Comparison of ENCODE assay signal across 24 mouse cellular contexts in genomic region chr17:27873583-27873982, GRCm38 (mm10). TPM values are rescaled to one million over a fixed set of nuclear protein-coding genes. Genes with fewer than 3 reads are reported as not detected.
DNase-seq lines count a peak whose midpoint lies in the region; ATAC-seq and TF ChIP-seq lines count a peak whose summit lies in the region.
"Had no signal": no experiment of that assay in that cellular context is flagged by ENCODE, and none has a peak within 500 bp of the region (broad histone marks: within the 10 kb centered on the region; RNA-seq: fewer than 3 reads in every experiment).

No protein-coding gene starts in this region.

- peaks cover 37% of the 10 kb centered on the region for H3K4me1 ChIP-seq in liver, embryonic 13.5 days (replicated peaks)
- peaks cover 33% of the 10 kb centered on the region for H3K4me1 ChIP-seq in liver, embryonic 12.5 days
- peaks cover 22 to 24% of the 10 kb centered on the region in 2 experiments for H3K4me1 ChIP-seq in MEL (ENCODE audit: control insufficient read depth in 1 of 2, insufficient read depth in 2 of 2, low read length in 2 of 2)
- H3K4me1 ChIP-seq: embryonic facial prominence, embryonic 13.5 days; embryonic facial prominence, embryonic 15.5 days; forebrain, embryonic 10.5 days; forebrain, embryonic 12.5 days had no signal

- no peak for TF ChIP-seq POLR2A in MEL (IDR thresholded peaks at IDR 0.05; ENCODE audit: control insufficient read depth in 1 of 2, insufficient read depth in 1 of 2, low read depth in 1 of 2, low read length in 2 of 2, poor library complexity in 1 of 2)

- WGBS in liver, embryonic 13.5 days (ENCODE audit: insufficient replicate concordance) = 58% methylated on average over 3 of the region's 3 CpGs
- WGBS in liver, embryonic 12.5 days (ENCODE audit: insufficient replicate concordance) = 68% methylated on average over 3 of the region's 3 CpGs

- peak; percentile 45 to 74; a peak in 3 of 4 replicates for TF ChIP-seq EP300 in MEL (IDR thresholded peaks at IDR 0.05; ENCODE audit: low read depth in 1 of 2, low read length in 2 of 2)

- H3K27ac ChIP-seq in liver, embryonic 13.5 days = 0 out of 2 replicates have a peak overlapping the region, but pooled peaks have one; percentile 32
- H3K27ac ChIP-seq in liver, embryonic 12.5 days = no peak overlapping the region
- H3K27ac ChIP-seq in MEL (ENCODE audit: control insufficient read depth, low read depth, low read length) = peak overlapping the region; percentile 67
- H3K27ac ChIP-seq: embryonic facial prominence, embryonic 13.5 days; embryonic facial prominence, embryonic 15.5 days; forebrain, embryonic 10.5 days; forebrain, embryonic 12.5 days had no signal

- H3K79me2 ChIP-seq in MEL (ENCODE audit: control insufficient read depth, insufficient read depth, low read length, poor library complexity) = peaks cover 27% of the 10 kb centered on the region

- no peak overlapping the region for H3K9ac ChIP-seq in liver, embryonic 13.5 days
- H3K9ac ChIP-seq in liver, embryonic 12.5 days = no peak overlapping the region
- no peak overlapping the region for H3K9ac ChIP-seq in MEL (ENCODE audit: control insufficient read depth, low read depth, low read length, poor library complexity, severe bottlenecking)
- H3K9ac ChIP-seq: embryonic facial prominence, embryonic 15.5 days; forebrain, embryonic 12.5 days had no signal

- no peak for ATAC-seq in liver, embryonic 13.5 days (ENCODE audit: low read depth)
- no peak for ATAC-seq in liver, embryonic 12.5 days
- ATAC-seq: activated CD4-positive, CD25-positive, alpha-beta regulatory T cell, adult 4 months; forebrain, embryonic 14.5 days; forebrain, embryonic 16.5 days; Patski had no signal

- H3K36me3 ChIP-seq in liver, embryonic 13.5 days = peaks cover 9% of the 10 kb centered on the region; the same call in 1 of the 2 replicates
- H3K36me3 ChIP-seq in liver, embryonic 12.5 days = peaks cover 25% of the 10 kb centered on the region
- peaks cover 14 to 29% of the 10 kb centered on the region in 2 experiments for H3K36me3 ChIP-seq in MEL (ENCODE audit: control insufficient read depth in 1 of 2, insufficient read depth in 2 of 2, low read length in 2 of 2)
- H3K36me3 ChIP-seq: forebrain, embryonic 12.5 days had no signal

- H3K9me3 ChIP-seq in liver, embryonic 13.5 days (replicated peaks) = no peaks in the 10 kb centered on the region
- no peaks in the 10 kb centered on the region for H3K9me3 ChIP-seq in liver, embryonic 12.5 days (replicated peaks)
- no peaks in the 10 kb centered on the region for H3K9me3 ChIP-seq in MEL (replicated peaks; ENCODE audit: insufficient read depth, low read length)
- H3K9me3 ChIP-seq: embryonic facial prominence, embryonic 13.5 days; embryonic facial prominence, embryonic 15.5 days; forebrain, embryonic 10.5 days; forebrain, embryonic 12.5 days had no signal

- H3K4me3 ChIP-seq in liver, embryonic 13.5 days (replicated peaks) = no peak overlapping the region
- H3K4me3 ChIP-seq in liver, embryonic 12.5 days = no peak overlapping the region
- H3K4me3 ChIP-seq in MEL (ENCODE audit: control insufficient read depth in 1 of 2, insufficient read depth in 1 of 2, low read depth in 2 of 2, low read length in 2 of 2) = 0 out of 4 replicates have a peak overlapping the region, but pooled peaks of 1 of the 2 experiments have one; percentile 40
- H3K4me3 ChIP-seq: embryonic facial prominence, embryonic 13.5 days; embryonic facial prominence, embryonic 15.5 days; erythroblast, embryonic 14.5 days; forebrain, embryonic 10.5 days; forebrain, embryonic 12.5 days had no signal

- no peak for TF ChIP-seq CTCF in MEL (IDR thresholded peaks at IDR 0.05 in 2 of 3, conservative IDR thresholded peaks at IDR 0.05 in 1 of 3; ENCODE audit: control insufficient read depth in 1 of 3, insufficient read depth in 1 of 3, low read depth in 2 of 3, low read length in 3 of 3, poor library complexity in 1 of 3, severe bottlenecking in 1 of 3)

- TF ChIP-seq RAD21 in MEL (IDR thresholded peaks at IDR 0.05; ENCODE audit: low read depth, low read length) = no peak

- no peak overlapping the region for H3K4me2 ChIP-seq in liver, embryonic 13.5 days
- no peak overlapping the region for H3K4me2 ChIP-seq in liver, embryonic 12.5 days
- H3K4me2 ChIP-seq: embryonic facial prominence, embryonic 13.5 days; embryonic facial prominence, embryonic 15.5 days; forebrain, embryonic 12.5 days had no signal

- no peaks in the 10 kb centered on the region for H3K27me3 ChIP-seq in liver, embryonic 13.5 days
- H3K27me3 ChIP-seq in liver, embryonic 12.5 days (replicated peaks) = no peaks in the 10 kb centered on the region
- H3K27me3 ChIP-seq in MEL (ENCODE audit: control insufficient read depth in 1 of 2, insufficient read depth in 2 of 2, low read length in 2 of 2) = no peaks in the 10 kb centered on the region
- H3K27me3 ChIP-seq: embryonic facial prominence, embryonic 13.5 days; embryonic facial prominence, embryonic 15.5 days; forebrain, embryonic 12.5 days; Patski had no signal

- DNase-seq in liver, embryonic 13.5 days = no peak
- DNase-seq in MEL (ENCODE audit: low read depth, low spot score) (peak; percentile 19), MN1 (ENCODE audit: low spot score) (peak; percentile 53)
- no peak for DNase-seq in left cerebral cortex, adult 18-20 months (ENCODE audit: low spot score in 2 of 2)
- DNase-seq in cerebellum, adult 11 months = no peak
- DNase-seq: adrenal gland, adult 8-10 months; adrenal gland, postnatal 14 days; adrenal gland, postnatal 36 days; cerebellum, adult 18-20 months; cerebellum, adult 8-10 months; cerebellum, adult 9-11 months; cerebellum, postnatal 14 days; cerebellum, postnatal 36 days; embryo, embryonic 11 days had no signal

TF ChIP-seq in MEL, 35 proteins besides CTCF, POLR2A, EP300 and RAD21 (continues in another document):
- TF ChIP-seq SMC3 (IDR thresholded peaks at IDR 0.05; ENCODE audit: low read depth, low read length) (no peak), TCF12 (IDR thresholded peaks at IDR 0.05; ENCODE audit: low read depth, low read length) (peak; percentile 78), SIN3A (IDR thresholded peaks at IDR 0.05; ENCODE audit: low read length) (0 out of 2 replicates have a peak, but pooled peaks have one; percentile 31), ELF1 (IDR thresholded peaks at IDR 0.05; ENCODE audit: low read depth, low read length) (no peak), GABPA (IDR thresholded peaks at IDR 0.05; ENCODE audit: low read depth, low read length) (no peak), RCOR1 (IDR thresholded peaks at IDR 0.05; ENCODE audit: low read depth, low read length) (peak; percentile 52; the same call in 1 of the 2 replicates), MEF2A (IDR thresholded peaks at IDR 0.05; ENCODE audit: extremely low read depth, insufficient replicate concordance, low read depth, low read length, poor library complexity, severe bottlenecking) (no peak), NRF1 (IDR thresholded peaks at IDR 0.05; ENCODE audit: insufficient read depth, low read depth, low read length, poor library complexity, severe bottlenecking) (no peak), CHD2 (IDR thresholded peaks at IDR 0.05; ENCODE audit: low read length) (no peak), JUND (IDR thresholded peaks at IDR 0.05; ENCODE audit: low read depth, low read length) (no peak), NELFE (IDR thresholded peaks at IDR 0.05; ENCODE audit: low read depth, low read length) (no peak), USF1 (IDR thresholded peaks at IDR 0.05; ENCODE audit: low read depth, low read length) (no peak), HCFC1 (IDR thresholded peaks at IDR 0.05; ENCODE audit: low read depth, low read length) (no peak)

RNA-seq across cellular contexts. Expression of gene Uhrf1bp1, which starts 17.3 kb away (rescaled TPM):
- 2.0 and 3.5 TPM in 2 replicates for polyA plus RNA-seq in liver, embryonic 13.5 days (2015; fragmentation: Nextera tagmentation; extraction: Ambion mirVana)
- polyA plus RNA-seq in liver, embryonic 12.5 days (2016; fragmentation: Nextera tagmentation; extraction: Ambion mirVana) = 4.5 and 5.0 TPM in 2 replicates
- total RNA-seq in MEL (2012; rRNA removed) = 23.1 and 25.9 TPM in 2 replicates
- 10 to 100 TPM in 1 of 2 experiments, not detected in 1; 43.6 TPM for polyA plus RNA-seq in MEL (2012; ENCODE audit: insufficient read depth in 1 of 2, insufficient read length in 2 of 2, low read depth in 1 of 2, low replicate concordance in 2 of 2, missing spikeins in 1 of 2)
- total RNA-seq in left cerebral cortex, adult 18-20 months (2021) = 10 to 100 TPM; 21.3 to 23.3 TPM

RNA-seq across cellular contexts. Expression of gene Anks1, which starts 35.5 kb away (rescaled TPM):
- polyA plus RNA-seq in liver, embryonic 13.5 days (2015; fragmentation: Nextera tagmentation; extraction: Ambion mirVana) = 3.1 and 4.0 TPM in 2 replicates
- 6.7 and 7.5 TPM in 2 replicates for polyA plus RNA-seq in liver, embryonic 12.5 days (2016; fragmentation: Nextera tagmentation; extraction: Ambion mirVana)
- total RNA-seq in MEL (2012; rRNA removed) = 11.6 and 11.9 TPM in 2 replicates
- polyA plus RNA-seq in MEL (2012; ENCODE audit: insufficient read depth in 1 of 2, insufficient read length in 2 of 2, low read depth in 1 of 2, low replicate concordance in 2 of 2, missing spikeins in 1 of 2) = 10 to 100 TPM in 1 of 2 experiments, not detected in 1; 15.9 TPM
- total RNA-seq in left cerebral cortex, adult 18-20 months (2021) = 10 to 100 TPM; 39.5 to 44.5 TPM

RNA-seq across cellular contexts. Expression of gene Snrpc, which starts 35.6 kb away (rescaled TPM):
- polyA plus RNA-seq in liver, embryonic 13.5 days (2015; fragmentation: Nextera tagmentation; extraction: Ambion mirVana) = 182 and 183 TPM in 2 replicates
- polyA plus RNA-seq in liver, embryonic 12.5 days (2016; fragmentation: Nextera tagmentation; extraction: Ambion mirVana) = 200 and 212 TPM in 2 replicates
- total RNA-seq in MEL (2012; rRNA removed) = 217 and 219 TPM in 2 replicates
- 100 to 1,000 TPM in 1 of 2 experiments, not detected in 1; 227 TPM for polyA plus RNA-seq in MEL (2012; ENCODE audit: insufficient read depth in 1 of 2, insufficient read length in 2 of 2, low read depth in 1 of 2, low replicate concordance in 2 of 2, missing spikeins in 1 of 2)
- total RNA-seq in left cerebral cortex, adult 18-20 months (2021) = 10 to 100 TPM; 43.5 to 44.7 TPM

RNA-seq across cellular contexts. Expression of gene Taf11, which starts 36.1 kb away (rescaled TPM):
- 32.4 and 37.8 TPM in 2 replicates for polyA plus RNA-seq in liver, embryonic 13.5 days (2015; fragmentation: Nextera tagmentation; extraction: Ambion mirVana)
- polyA plus RNA-seq in liver, embryonic 12.5 days (2016; fragmentation: Nextera tagmentation; extraction: Ambion mirVana) = 36.4 and 40.6 TPM in 2 replicates
- total RNA-seq in MEL (2012; rRNA removed) = 40.8 and 45.7 TPM in 2 replicates
- polyA plus RNA-seq in MEL (2012; ENCODE audit: insufficient read depth in 1 of 2, insufficient read length in 2 of 2, low read depth in 1 of 2, low replicate concordance in 2 of 2, missing spikeins in 1 of 2) = 10 to 100 TPM in 1 of 2 experiments, not detected in 1; 77.8 TPM
- 10 to 100 TPM; 47.6 to 49.3 TPM for total RNA-seq in left cerebral cortex, adult 18-20 months (2021)

RNA-seq across cellular contexts. Expression of gene D17Wsu92e, which starts 53.1 kb away (rescaled TPM):
- polyA plus RNA-seq in liver, embryonic 13.5 days (2015; fragmentation: Nextera tagmentation; extraction: Ambion mirVana) = 13.2 and 13.3 TPM in 2 replicates
- 17.1 and 19.5 TPM in 2 replicates for polyA plus RNA-seq in liver, embryonic 12.5 days (2016; fragmentation: Nextera tagmentation; extraction: Ambion mirVana)
- total RNA-seq in MEL (2012; rRNA removed) = 66.5 and 72.5 TPM in 2 replicates
- polyA plus RNA-seq in MEL (2012; ENCODE audit: insufficient read depth in 1 of 2, insufficient read length in 2 of 2, low read depth in 1 of 2, low replicate concordance in 2 of 2, missing spikeins in 1 of 2) = 100 to 1,000 TPM in 1 of 2 experiments, not detected in 1; 108 TPM
- total RNA-seq in left cerebral cortex, adult 18-20 months (2021) = 100 to 1,000 TPM; 221 to 223 TPM

Comparison
In these comparisons a context has a peak if more than half of its experiments do, and no peak if none do; other contexts are left out.
1. DNase-seq: peak in MEL (single experiment) and MN1 (single experiment); none in liver, embryonic 13.5 days (single experiment), left cerebral cortex, adult 18-20 months (0 of 2) and cerebellum, adult 11 months (single experiment).